ENCODE assay signal across 11 mouse cellular contexts in the genomic region with DNA sequence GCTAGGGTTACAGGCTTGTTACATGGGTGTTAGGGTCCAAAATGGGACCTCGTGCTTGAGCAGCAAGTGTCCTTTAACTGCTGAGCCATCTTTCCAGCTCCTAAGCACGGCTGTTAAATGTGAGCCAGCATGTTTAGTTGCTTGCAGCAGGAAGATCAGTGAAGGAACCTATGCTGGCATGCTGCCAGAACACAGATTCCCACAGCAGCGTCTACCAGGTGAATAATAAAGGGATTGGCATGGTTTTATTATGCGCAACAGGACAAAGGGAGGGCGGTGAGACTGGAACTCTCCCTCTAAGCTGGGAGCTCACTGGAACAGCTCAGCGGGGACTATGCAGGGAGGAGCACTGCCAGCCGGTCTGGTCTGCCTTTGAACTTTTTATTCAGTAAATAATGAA. TPM values are rescaled to one million over a fixed set of nuclear protein-coding genes. Genes with fewer than 3 reads are reported as not detected.
DNase-seq lines count a peak whose midpoint lies in the region; ATAC-seq lines count a peak whose summit lies in the region.
"Had no signal": no experiment of that assay in that cellular context is flagged by ENCODE, and none has a peak within 500 bp of the region (broad histone marks: within the 10 kb centered on the region; RNA-seq: fewer than 3 reads in every experiment).

No protein-coding gene starts in this region.

- no peaks in the 10 kb centered on the region for H3K9me3 ChIP-seq in intestine, embryonic 16.5 days (ENCODE audit: control insufficient read depth, low read length)
- no peaks in the 10 kb centered on the region for H3K9me3 ChIP-seq in neural tube, embryonic 14.5 days (ENCODE audit: control insufficient read depth, low read length)

- no peak overlapping the region for H3K4me2 ChIP-seq in intestine, embryonic 16.5 days (ENCODE audit: low read depth, low read length)
- no peak overlapping the region for H3K4me2 ChIP-seq in neural tube, embryonic 14.5 days (ENCODE audit: low read depth, low read length)

- H3K9ac ChIP-seq in intestine, embryonic 16.5 days (ENCODE audit: low read depth, low read length), result no peak overlapping the region
- H3K9ac ChIP-seq in neural tube, embryonic 14.5 days (replicated peaks; ENCODE audit: low read depth, low read length), result no peak overlapping the region
- H3K9ac ChIP-seq: liver, embryonic 14.5 days had no signal

- no peak overlapping the region for H3K4me3 ChIP-seq in intestine, embryonic 16.5 days (ENCODE audit: low read length)
- no peak overlapping the region for H3K4me3 ChIP-seq in neural tube, embryonic 14.5 days (ENCODE audit: low read depth, low read length)

- DNase-seq in cerebellum, postnatal 14 days, result peak; percentile 19 to 24
- no peak for DNase-seq in cerebellum, postnatal 4 days (ENCODE audit: low spot score in 2 of 2)
- DNase-seq in retina, postnatal 1 day, result peak; percentile 58
- DNase-seq in retina, embryonic 14.5 days (ENCODE audit: low spot score), result no peak
- DNase-seq in natural killer cell, adult 2 months (ENCODE audit: low spot score in 2 of 2), result no peak
- DNase-seq in thymus, postnatal 36 days, result no peak
- DNase-seq: heart, postnatal 10 days had no signal

- 22% methylated on average over 7 of the region's 7 CpGs for WGBS in intestine, embryonic 16.5 days
- 13% methylated on average over 7 of the region's 7 CpGs for WGBS in neural tube, embryonic 14.5 days

- ATAC-seq in intestine, embryonic 16.5 days, result peak; percentile 95
- ATAC-seq in neural tube, embryonic 14.5 days (ENCODE audit: low read depth), result peak; percentile 66; the same call in 1 of the 2 replicates

- no peaks in the 10 kb centered on the region for H3K36me3 ChIP-seq in intestine, embryonic 16.5 days (ENCODE audit: control insufficient read depth, insufficient read depth, low read length)
- no peaks in the 10 kb centered on the region for H3K36me3 ChIP-seq in neural tube, embryonic 14.5 days (ENCODE audit: control insufficient read depth, insufficient read depth, low read length)

- H3K27ac ChIP-seq in intestine, embryonic 16.5 days (ENCODE audit: low read length), result no peak overlapping the region
- H3K27ac ChIP-seq in neural tube, embryonic 14.5 days (ENCODE audit: low read depth, low read length), result no peak overlapping the region
- H3K27ac ChIP-seq: liver, embryonic 14.5 days; macrophage had no signal

- H3K4me1 ChIP-seq in intestine, embryonic 16.5 days (ENCODE audit: control insufficient read depth, insufficient read depth, low read length), result no peaks in the 10 kb centered on the region
- H3K4me1 ChIP-seq in neural tube, embryonic 14.5 days (ENCODE audit: control insufficient read depth, insufficient read depth, low read length), result peaks cover 4% of the 10 kb centered on the region; the same call in 1 of the 2 replicates

- no peaks in the 10 kb centered on the region for H3K27me3 ChIP-seq in intestine, embryonic 16.5 days (replicated peaks; ENCODE audit: control insufficient read depth, insufficient read depth, low read length)
- H3K27me3 ChIP-seq in neural tube, embryonic 14.5 days (ENCODE audit: control insufficient read depth, insufficient read depth, low read length), result no peaks in the 10 kb centered on the region

RNA-seq across cellular contexts. Expression of a gene that starts 35.2 kb away (rescaled TPM):
- 2.1 and 3.5 TPM in 2 replicates for polyA plus RNA-seq in intestine, embryonic 16.5 days (2015; fragmentation: Nextera tagmentation; extraction: Ambion mirVana)
- 44.7 and 68.2 TPM in 2 replicates for polyA plus RNA-seq in neural tube, embryonic 14.5 days (2014; fragmentation: Nextera tagmentation; extraction: Ambion mirVana)

Comparison
In these comparisons a context has a peak if more than half of its experiments do, and no peak if none do; other contexts are left out.
1. DNase-seq: peak in cerebellum, postnatal 14 days (2 of 2) and retina, postnatal 1 day (single experiment); none in cerebellum, postnatal 4 days (0 of 2), retina, embryonic 14.5 days (single experiment), natural killer cell, adult 2 months (0 of 2) and thymus, postnatal 36 days (0 of 2).
2. RNA of a gene that starts 35.2 kb away (polyA plus RNA-seq): 44.7 to 68.2 TPM in neural tube, embryonic 14.5 days; 2.1 to 3.5 TPM in intestine, embryonic 16.5 days; every median in the first group is over 10 times any median in the second.